Mouse (Mus musculus): ENCODE data around the gene Olfr293.

Gene Olfr293

GRCm38 (mm10) chr7:86648761-86649160 is at the start of gene Olfr293:
Gene Olfr293, plus strand, starts transcription at chr7:86649061.
- no peak for DNase-seq (ENCODE audit: low spot score)

GRCm38 (mm10) chr7:86616543-86616942 is 32.3 kb upstream of the Olfr293 start, which contains the start of gene Olfr294:
Gene Olfr294, minus strand, starts transcription at chr7:86616643.
- no peak for DNase-seq (ENCODE audit: low spot score)

- DNase-seq (ENCODE audit: low spot score) = no peak
Observed at GRCm38 (mm10) chr7:86688030-86688429, 39.2 kb downstream of the Olfr293 start, which contains the start of gene Olfr292. Gene Olfr292, plus strand, starts transcription at chr7:86688330.
